10 mouse cellular contexts compared by ENCODE assay signal in the genomic region with DNA sequence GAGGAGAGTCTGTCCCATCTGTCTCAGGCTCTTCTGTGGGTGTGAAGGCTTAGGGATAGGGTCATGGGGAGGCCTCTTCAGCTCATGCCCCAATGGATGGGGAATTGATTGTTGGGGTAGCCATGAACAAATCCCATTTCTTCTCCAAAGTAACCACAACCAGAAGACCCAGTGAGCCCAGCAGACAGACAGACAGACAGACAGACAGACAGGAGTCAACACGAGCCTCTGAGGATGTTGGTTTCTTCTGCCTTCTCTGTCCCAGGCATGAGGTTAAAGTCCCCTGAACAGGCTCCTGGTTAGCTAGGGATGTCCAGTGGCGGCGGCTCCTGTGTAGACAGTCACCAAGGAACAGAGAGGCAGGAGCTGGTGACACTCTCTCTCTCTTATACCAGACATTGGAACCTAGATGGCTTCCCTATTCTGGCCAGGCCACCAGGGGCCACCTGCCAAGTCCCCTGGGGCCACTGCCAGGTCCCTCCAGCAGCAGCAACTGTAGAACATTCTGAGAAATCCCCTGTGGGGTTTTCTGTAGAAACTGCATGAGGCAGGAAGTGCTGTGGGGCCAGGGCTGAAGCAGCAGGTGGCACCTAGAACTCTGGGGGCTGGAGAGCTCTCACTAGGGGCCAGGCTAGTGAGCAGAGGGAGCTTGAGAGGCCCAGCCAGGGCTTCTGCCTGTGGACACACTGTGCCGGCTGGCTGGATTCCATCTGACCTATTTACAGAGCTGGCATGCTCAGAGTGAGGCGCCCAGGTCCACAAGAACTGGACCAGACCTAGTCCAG. TPM values are rescaled to one million over a fixed set of nuclear protein-coding genes. Genes with fewer than 3 reads are reported as not detected.
A peak's percentile ranks its signal among the peaks of the same experiment; 100 is the strongest.
DNase-seq lines count a peak whose midpoint lies in the region; ATAC-seq lines count a peak whose summit lies in the region.
"Had no signal": no experiment of that assay in that cellular context is flagged by ENCODE, and none has a peak within 500 bp of the region (broad histone marks: within the 10 kb centered on the region; RNA-seq: fewer than 3 reads in every experiment).

No protein-coding gene starts in this region.

- H3K4me2 ChIP-seq in intestine, embryonic 16.5 days (ENCODE audit: low read depth, low read length): no peak overlapping the region
- H3K4me2 ChIP-seq in liver, embryonic 16.5 days (ENCODE audit: low read depth, low read length): no peak overlapping the region

- H3K9me3 ChIP-seq in intestine, embryonic 16.5 days (ENCODE audit: control insufficient read depth, low read length): peaks cover 6% of the 10 kb centered on the region; the same call in 1 of the 2 replicates
- no peaks in the 10 kb centered on the region for H3K9me3 ChIP-seq in liver, embryonic 16.5 days (replicated peaks; ENCODE audit: control insufficient read depth, low read length)
- H3K9me3 ChIP-seq: embryonic facial prominence, embryonic 12.5 days had no signal

- H3K36me3 ChIP-seq in intestine, embryonic 16.5 days (ENCODE audit: control insufficient read depth, insufficient read depth, low read length): no peaks in the 10 kb centered on the region
- no peaks in the 10 kb centered on the region for H3K36me3 ChIP-seq in liver, embryonic 16.5 days (ENCODE audit: control insufficient read depth, insufficient read depth)
- H3K36me3 ChIP-seq: embryonic facial prominence, embryonic 12.5 days had no signal

- WGBS in intestine, embryonic 16.5 days: 54% methylated on average over 5 of the region's 5 CpGs
- WGBS in liver, embryonic 16.5 days (ENCODE audit: insufficient replicate concordance): 38% methylated on average over 5 of the region's 5 CpGs

- intact Hi-C loops in gastrocnemius, postnatal 14 days (cut with DNase I; ENCODE audit: low total_unique reads): no loop called here

- DNase-seq in cerebellum, postnatal 4 days (ENCODE audit: low spot score in 2 of 2): no peak
- DNase-seq in adrenal gland, adult 18-20 months (ENCODE audit: low spot score in 2 of 2): peak; percentile 60
- DNase-seq in gastrocnemius, postnatal 14 days: peak; percentile 74
- DNase-seq in skeletal muscle tissue, adult 2 months (ENCODE audit: low read depth, low spot score): peak; percentile 77

- peak overlapping the region; percentile 70 for H3K27ac ChIP-seq in intestine, embryonic 16.5 days (ENCODE audit: low read length)
- H3K27ac ChIP-seq in liver, embryonic 16.5 days (ENCODE audit: low read length): 0 out of 2 replicates have a peak overlapping the region, but pooled peaks have one; percentile 10
- H3K27ac ChIP-seq: macrophage had no signal

- peak overlapping the region; percentile 51 for H3K9ac ChIP-seq in intestine, embryonic 16.5 days (ENCODE audit: low read depth, low read length)
- H3K9ac ChIP-seq in liver, embryonic 16.5 days (ENCODE audit: low read depth, low read length): no peak overlapping the region

- no peaks in the 10 kb centered on the region for H3K27me3 ChIP-seq in intestine, embryonic 16.5 days (replicated peaks; ENCODE audit: control insufficient read depth, insufficient read depth, low read length)
- H3K27me3 ChIP-seq in liver, embryonic 16.5 days (ENCODE audit: control insufficient read depth, insufficient read depth, low read depth, low read length): peaks cover 4% of the 10 kb centered on the region

- H3K4me1 ChIP-seq in intestine, embryonic 16.5 days (ENCODE audit: control insufficient read depth, insufficient read depth, low read length): peaks cover 57% of the 10 kb centered on the region
- peaks cover 8% of the 10 kb centered on the region for H3K4me1 ChIP-seq in liver, embryonic 16.5 days (ENCODE audit: control insufficient read depth, low read depth, low read length)

- peak; percentile 84 for ATAC-seq in cerebellum, adult (ENCODE audit: insufficient number of reproducible peaks, low FRiP score, low TSS enrichment)
- peak; percentile 24; the same call in 1 of the 2 replicates for ATAC-seq in intestine, embryonic 16.5 days
- ATAC-seq in liver, embryonic 16.5 days (ENCODE audit: low read depth): peak; percentile 68
- ATAC-seq in erythroblast, adult 5-6 weeks (replicated peaks; ENCODE audit: low FRiP score, poor library complexity, severe bottlenecking): no peak

- no peak overlapping the region for H3K4me3 ChIP-seq in intestine, embryonic 16.5 days (ENCODE audit: low read length)
- H3K4me3 ChIP-seq in liver, embryonic 16.5 days (ENCODE audit: low read depth, low read length): no peak overlapping the region
- H3K4me3 ChIP-seq: embryonic facial prominence, embryonic 12.5 days had no signal

RNA-seq across cellular contexts. Expression of a gene that starts 47.6 kb away (rescaled TPM):
- total RNA-seq in adrenal gland, adult 18-20 months (2021): 100 to 1,000 TPM; 115 to 163 TPM
- total RNA-seq in gastrocnemius, postnatal 14 days (2021): 1 to 10 TPM; 4.7 to 5.9 TPM
- polyA plus RNA-seq in intestine, embryonic 16.5 days (2015; fragmentation: Nextera tagmentation; extraction: Ambion mirVana): 9.3 and 10.0 TPM in 2 replicates
- 2.5 and 2.9 TPM in 2 replicates for polyA plus RNA-seq in liver, embryonic 16.5 days (2015; fragmentation: Nextera tagmentation; extraction: Ambion mirVana)
- 4.8 and 7.7 TPM in 2 replicates for total RNA-seq in erythroblast, adult 5-6 weeks (2015; ENCODE audit: low replicate concordance)
- 4.3 and 9.4 TPM in 2 replicates for total RNA-seq in erythroblast, adult 5-6 weeks (2017; ENCODE audit: low replicate concordance)

Comparison
In these comparisons a context has a peak if more than half of its experiments do, and no peak if none do; other contexts are left out.
1. DNase-seq: peak in adrenal gland, adult 18-20 months (2 of 2), gastrocnemius, postnatal 14 days (single experiment) and skeletal muscle tissue, adult 2 months (single experiment); none in cerebellum, postnatal 4 days (0 of 2).
2. RNA of a gene that starts 47.6 kb away (total RNA-seq): 115 to 163 TPM in adrenal gland, adult 18-20 months; 4.3 to 9.4 TPM in erythroblast, adult 5-6 weeks and 4.7 to 5.9 TPM in gastrocnemius, postnatal 14 days; every median in the first group is over 10 times any median in the second.